ENCODE assay signal across 13 mouse cellular contexts in the genomic region with DNA sequence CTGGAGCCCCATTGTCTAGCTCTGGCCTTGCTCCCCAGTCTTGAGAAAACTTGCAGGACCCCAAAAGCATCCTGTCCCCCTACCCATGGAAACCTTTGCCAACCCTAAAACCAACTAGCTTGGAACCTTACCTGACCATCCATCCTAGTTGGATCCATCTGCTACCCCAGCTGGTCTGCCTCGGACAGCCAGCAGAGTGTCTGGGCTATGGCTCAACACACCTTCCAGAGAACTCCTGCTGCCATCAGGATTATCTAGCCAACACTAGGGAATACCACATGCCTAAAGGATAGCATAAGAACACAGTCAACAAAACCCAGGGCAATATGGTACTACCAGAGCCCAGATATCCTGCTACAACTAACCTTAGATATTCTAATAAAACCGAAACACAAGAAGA.
"Had no signal": no experiment of that assay in that cellular context is flagged by ENCODE, and none has a peak within 500 bp of the region (broad histone marks: within the 10 kb centered on the region; RNA-seq: fewer than 3 reads in every experiment).

No protein-coding gene starts in this region.

- DNase-seq: kidney, postnatal 25 days; layer of hippocampus, postnatal 36 days; liver, embryonic 13.5 days; lung, adult 2 months; lung, postnatal 14 days; lung, postnatal 4 days; midbrain, embryonic 14.5 days; right cerebral cortex, postnatal 25 days; spleen, adult 18-20 months; thymus, adult 18-20 months; thymus, postnatal 14 days; thymus, postnatal 4 days had no signal

- H3K4me3 ChIP-seq: left cerebral cortex, adult 2 months; liver, embryonic 13.5 days had no signal

- H3K27ac ChIP-seq: left cerebral cortex, adult 2 months; liver, embryonic 13.5 days had no signal

- H3K4me1 ChIP-seq: liver, embryonic 13.5 days had no signal

- H3K27me3 ChIP-seq: liver, embryonic 13.5 days had no signal
